Mouse (Mus musculus): ENCODE data around the gene Col4a2.
"Not testable (repeated sequence)": the region's sequence is repeated elsewhere in the genome, so short reads cannot be mapped to it uniquely, and the experiment has no call there.

Gene Col4a2

DNA sequence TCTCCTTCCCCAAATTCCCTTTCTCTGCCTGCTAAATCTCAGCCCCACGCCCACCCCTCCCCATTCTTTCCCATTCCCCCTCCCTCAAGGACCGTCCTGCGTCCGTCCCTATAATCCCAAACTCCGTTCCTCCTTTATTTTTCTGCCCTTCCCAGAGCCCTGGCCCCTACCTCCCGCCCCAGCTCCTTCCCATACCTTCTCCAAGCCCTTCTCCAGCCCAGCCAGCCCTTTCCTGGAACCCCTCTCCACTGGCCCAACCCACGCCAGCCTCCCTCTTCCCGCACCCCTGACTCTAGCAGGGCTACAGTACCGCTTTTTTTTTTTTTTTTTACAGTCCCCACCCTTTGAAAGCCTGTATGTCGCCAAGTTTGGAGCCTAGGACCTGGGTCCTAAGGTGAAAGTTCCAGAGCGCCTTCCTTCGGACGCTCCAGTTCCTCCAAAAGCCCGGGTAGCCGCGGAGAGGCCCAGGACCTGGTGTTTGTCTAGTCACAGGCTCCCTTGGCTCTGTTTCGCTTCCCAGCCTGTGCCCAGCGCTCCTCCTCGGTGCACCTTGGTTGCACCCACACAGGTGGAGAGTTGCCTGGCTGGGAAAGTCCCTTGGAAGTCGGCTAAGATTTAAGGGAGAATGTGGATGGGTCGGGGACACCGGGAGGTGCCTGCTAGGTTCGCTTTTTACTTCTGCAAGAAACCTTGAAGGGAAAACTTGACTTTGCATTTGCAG lies 166.4 kb downstream of the Col4a2 start:
- no peak for DNase-seq (ENCODE audit: low read depth in 1 of 2, low spot score in 2 of 2)

DNA sequence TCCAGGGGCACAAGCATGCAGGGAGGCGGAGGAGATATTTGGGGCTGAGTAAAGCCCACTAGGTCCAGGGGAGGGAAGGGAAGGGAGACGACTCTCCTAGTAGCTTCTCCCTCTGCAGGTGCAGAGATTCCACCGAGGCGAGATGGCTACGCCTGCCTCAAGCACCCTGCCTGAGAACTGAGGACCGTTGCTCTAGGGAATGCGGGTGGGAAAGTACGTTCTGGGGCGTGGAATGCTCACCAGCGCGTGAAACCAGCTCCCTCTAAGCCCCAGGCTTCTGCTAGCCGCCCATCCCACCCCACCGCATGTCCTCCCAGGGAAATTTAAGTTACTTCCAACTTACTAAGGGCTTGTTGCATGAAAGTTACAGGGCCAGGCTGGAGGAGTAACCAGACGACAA lies 167.0 kb downstream of the Col4a2 start:
- DNase-seq (ENCODE audit: low read depth in 1 of 2, low spot score in 2 of 2), result no peak

DNA sequence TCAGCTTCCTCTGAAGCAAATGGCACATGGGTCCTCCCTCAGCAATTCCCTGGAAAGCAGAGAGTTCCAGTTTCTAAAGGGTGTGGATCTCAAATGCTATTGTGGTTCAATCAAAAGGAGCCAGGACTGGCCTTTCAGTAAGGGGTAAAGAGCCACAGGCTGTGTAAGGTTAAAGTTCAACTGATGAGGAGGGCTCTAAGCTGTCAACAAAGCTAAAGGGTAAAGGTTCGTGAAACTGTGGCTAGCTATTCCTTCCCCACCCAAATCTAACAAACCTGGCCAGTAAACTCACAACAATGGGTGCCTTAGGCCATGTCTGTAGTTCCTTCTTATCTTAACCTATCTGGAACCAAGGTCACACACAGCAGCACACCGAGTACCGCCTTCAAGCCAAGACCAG lies 169.3 kb downstream of the Col4a2 start:
- DNase-seq (ENCODE audit: low read depth in 1 of 2, low spot score in 2 of 2), result no peak

DNA sequence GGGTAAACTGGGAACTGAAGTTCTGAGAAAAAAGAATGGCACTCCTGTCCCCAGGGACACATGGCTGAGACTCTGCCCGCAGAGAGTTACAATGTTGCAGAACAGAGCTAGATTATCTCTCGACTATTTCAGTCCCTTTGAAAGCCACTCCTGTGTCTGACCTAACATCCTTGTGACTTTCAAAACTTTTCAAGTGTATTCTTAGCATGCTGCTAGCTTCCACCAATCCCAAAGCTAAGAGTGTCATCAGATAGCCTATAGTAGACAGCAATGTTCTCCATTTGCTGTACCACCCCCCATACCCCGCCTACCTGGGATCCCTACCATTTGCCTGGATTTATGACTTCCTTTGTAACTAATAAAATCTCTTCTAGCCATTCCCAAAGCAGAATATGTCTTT lies 169.9 kb downstream of the Col4a2 start:
- no peak for DNase-seq (ENCODE audit: low read depth in 1 of 2, low spot score in 2 of 2)

DNA sequence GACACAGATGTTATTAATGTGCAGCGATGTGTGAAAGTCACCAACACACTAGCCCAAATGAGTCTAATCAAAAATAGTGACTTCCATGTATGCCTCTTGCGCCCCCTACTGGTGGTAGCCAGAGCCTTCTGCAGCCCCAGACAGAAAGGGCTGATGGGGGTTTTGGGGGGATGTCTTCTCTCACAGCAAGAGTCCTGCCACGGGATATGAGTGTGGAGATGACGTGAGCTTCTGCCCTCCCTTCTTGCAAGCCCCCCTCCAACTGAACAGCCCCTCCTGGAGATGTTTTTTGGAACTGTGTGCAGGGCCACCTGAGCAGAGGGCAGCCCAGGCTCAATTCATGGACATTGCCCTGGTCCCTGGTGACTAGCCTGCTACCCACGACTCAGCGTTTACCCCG lies 173.5 kb downstream of the Col4a2 start:
- peak in 1 of 2 experiments; percentile 61 for DNase-seq (ENCODE audit: low read depth in 1 of 2, low spot score in 2 of 2)

DNA sequence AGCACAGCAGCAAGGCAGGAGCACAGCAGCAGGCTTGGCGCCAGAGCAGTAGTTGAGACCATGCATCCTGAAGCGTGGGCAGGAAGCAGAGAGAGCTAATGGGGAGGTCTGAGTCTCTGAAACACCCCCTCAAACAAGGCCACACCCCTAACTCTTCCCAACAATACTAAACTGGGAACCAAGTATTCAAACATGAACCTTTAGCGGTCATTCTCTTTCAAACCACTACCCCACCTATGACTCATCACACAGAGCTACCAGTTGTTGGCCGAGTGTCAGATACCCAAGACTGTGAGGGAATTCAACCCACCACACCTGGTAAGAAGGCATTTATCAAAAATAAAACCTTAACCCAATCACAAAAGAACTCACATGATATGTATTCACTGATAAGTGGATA lies 174.6 kb downstream of the Col4a2 start:
- DNase-seq (ENCODE audit: low read depth in 1 of 2, low spot score in 2 of 2), result no peak

DNA sequence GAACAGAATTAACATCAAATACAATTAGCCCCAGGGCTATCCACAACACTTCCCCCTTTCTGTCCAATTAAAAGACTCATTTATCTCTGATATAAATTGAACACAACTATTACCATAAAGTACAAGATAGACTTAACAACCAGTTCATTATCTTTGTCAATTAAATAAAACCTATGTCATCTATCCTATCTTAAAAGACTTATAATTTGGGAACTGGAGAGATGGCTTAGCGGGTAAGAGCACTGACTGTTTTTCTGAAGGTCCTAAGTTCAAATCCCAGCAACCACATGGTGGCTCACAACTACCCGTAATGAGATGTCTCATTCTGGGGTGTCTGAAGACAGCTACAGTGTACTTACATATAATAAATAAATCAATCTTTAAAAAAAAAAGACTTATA lies 179.7 kb downstream of the Col4a2 start:
- DNase-seq (ENCODE audit: low read depth in 1 of 2, low spot score in 2 of 2), result not testable (repeated sequence)

DNA sequence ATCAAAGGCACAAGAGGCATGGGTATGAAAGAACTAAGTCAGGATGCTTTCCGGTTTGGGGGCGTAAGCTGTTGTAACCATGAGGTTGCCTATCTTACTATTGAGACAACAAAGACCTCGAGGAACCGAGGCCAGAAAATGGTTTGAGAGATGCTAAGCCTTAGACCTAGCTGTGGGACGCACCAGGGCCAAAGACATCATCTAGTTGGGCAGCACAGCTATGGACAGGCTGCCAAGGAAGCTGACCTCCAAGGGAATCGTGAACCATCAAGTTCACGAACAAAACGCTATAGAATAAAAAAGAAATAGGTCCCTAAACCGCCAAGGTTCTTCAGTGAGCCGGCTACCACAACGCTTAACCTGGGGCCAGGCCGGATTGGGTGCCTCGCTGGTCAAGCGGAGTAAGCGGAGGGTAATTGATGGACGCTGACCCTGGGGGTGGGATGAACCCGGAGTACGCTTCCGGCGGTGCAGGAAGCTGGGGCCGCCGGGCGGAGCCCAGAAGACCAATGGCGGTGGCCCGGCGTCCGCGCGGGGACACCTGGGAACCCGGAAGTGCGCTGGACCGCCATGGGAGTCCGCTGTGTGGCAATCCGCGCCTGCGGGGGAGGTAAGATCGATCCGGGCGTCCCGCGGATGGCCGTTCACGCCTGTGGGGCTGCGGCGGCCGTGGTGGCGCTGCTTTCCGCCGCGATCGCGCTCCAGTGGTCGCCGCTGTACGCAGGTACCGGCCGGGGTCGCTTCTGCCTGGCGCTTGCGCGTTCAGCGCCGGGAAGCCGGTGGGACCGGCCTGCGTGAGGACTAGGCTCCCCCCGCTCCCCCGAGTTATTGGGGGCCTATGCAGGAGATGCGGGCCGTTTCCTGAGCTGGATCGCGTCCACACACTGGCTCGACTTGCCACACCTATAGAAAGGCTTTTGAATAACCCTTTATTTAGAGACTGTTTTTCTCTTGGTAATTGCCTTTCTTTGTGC lies 184.7 kb downstream of the Col4a2 start, which contains the start of gene Naxd:
Naxd (plus strand) TSS at position 490 of the 974 bp plus-strand sequence.
- DNase-seq (ENCODE audit: low read depth in 1 of 2, low spot score in 2 of 2), result peak; percentile 67 to 74

DNA sequence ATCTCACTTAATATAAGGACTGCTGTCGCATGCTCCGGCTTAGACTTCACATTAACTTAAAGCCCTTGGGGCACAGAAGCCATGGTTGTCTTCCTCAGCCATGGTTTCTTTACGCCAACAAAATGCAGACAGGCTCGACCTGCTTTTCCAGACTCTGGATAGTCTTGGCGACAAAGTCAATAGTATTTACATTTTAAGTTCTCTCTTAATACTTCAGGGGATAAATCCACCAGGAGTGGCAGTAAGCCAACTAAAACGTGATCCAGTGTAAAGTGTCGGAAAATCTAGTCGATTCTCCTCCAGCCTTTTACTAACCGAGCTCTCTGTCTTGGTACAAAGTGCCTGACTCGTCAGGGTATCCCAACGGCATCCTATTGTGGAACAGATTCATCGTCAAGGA lies 185.7 kb downstream of the Col4a2 start:
- DNase-seq (ENCODE audit: low read depth in 1 of 2, low spot score in 2 of 2), result no peak
